Mouse (Mus musculus): ENCODE results near the gene Gng3. TPM values are rescaled to one million over a fixed set of nuclear protein-coding genes. Genes with fewer than 3 reads are reported as not detected.

Gng3 gene
- polyA plus RNA-seq, 1 experiment: 0.20 TPM

DNA sequence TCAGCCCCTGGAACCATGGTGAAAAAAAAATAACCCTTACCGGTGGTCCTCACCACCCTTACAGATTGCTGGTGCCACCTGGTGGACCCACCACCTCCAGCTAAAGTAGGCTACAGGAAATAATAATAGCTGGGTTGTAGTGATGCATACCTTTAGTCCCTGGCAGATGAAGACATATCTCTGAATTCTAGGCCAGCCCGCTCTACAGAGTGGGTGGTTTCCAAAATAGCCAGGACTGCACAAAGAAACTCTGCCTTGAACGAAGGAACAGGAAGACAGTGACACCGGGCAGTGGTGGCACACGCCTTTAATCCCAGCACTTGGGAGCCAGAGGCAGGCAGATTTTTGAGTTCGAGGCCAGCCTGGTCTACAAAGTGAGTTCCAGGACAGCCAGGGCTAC is 25.3 kb upstream of the Gng3 start:
- Histone ChIP-seq H3K79me2 (ENCODE audit: control insufficient read depth, insufficient read depth) (no peaks in the 10 kb centered on the region), H3K79me3 (ENCODE audit: low read depth) (no peaks in the 10 kb centered on the region), H3K27me3 (ENCODE audit: control insufficient read depth, insufficient read depth, insufficient read length) (no peaks in the 10 kb centered on the region), H3K36me3 (ENCODE audit: control insufficient read depth, insufficient read depth) (no peaks in the 10 kb centered on the region), H3K4me3 (ENCODE audit: insufficient read depth, poor library complexity, severe bottlenecking) (no peak overlapping the region), H3ac (ENCODE audit: control insufficient read depth, insufficient read length, low read depth) (no peak overlapping the region)
- TF ChIP-seq CEBPB (IDR thresholded peaks at IDR 0.05; ENCODE audit: low read depth) (no peak), USF1 (IDR thresholded peaks at IDR 0.05; ENCODE audit: low read depth) (no peak), MYOG (IDR thresholded peaks at IDR 0.05; ENCODE audit: control insufficient read depth, extremely low read depth, insufficient read length) (no peak), MAX (IDR thresholded peaks at IDR 0.05) (no peak), MYOD1 (IDR thresholded peaks at IDR 0.05; ENCODE audit: control insufficient read depth, insufficient read length, low read depth) (no peak), CTCF (IDR thresholded peaks at IDR 0.05; ENCODE audit: control insufficient read depth, insufficient read depth, insufficient read length) (no peak), FOSL1 (IDR thresholded peaks at IDR 0.05; ENCODE audit: insufficient read depth, low read length, poor library complexity, severe bottlenecking) (no peak)

DNA sequence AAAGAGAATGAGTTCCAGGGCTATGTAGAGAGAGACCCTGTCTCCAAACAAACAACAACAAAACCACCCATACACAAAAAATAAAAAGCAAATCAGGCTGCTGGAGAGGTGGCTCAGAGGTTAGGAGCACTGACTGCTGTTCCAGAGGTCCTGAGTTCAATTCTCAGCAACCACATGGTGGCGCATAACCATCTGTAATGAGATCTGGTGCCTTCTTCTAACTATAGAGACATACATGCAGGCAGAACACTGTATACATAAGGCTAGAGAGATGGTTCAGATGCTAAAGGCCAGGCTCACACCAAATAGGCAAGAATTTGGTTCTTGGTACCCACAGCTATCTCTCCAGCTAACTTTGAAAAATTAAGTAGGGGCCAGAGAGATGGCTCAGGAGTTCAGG is 20.0 kb upstream of the Gng3 start:
- TF ChIP-seq MYOD1 (IDR thresholded peaks at IDR 0.05; ENCODE audit: control insufficient read depth, insufficient read length, low read depth) (no peak), USF1 (IDR thresholded peaks at IDR 0.05; ENCODE audit: low read depth) (no peak), MAX (IDR thresholded peaks at IDR 0.05) (no peak), CTCF (IDR thresholded peaks at IDR 0.05; ENCODE audit: control insufficient read depth, insufficient read depth, insufficient read length) (no peak), MYOG (IDR thresholded peaks at IDR 0.05; ENCODE audit: control insufficient read depth, extremely low read depth, insufficient read length) (no peak), FOSL1 (IDR thresholded peaks at IDR 0.05; ENCODE audit: insufficient read depth, low read length, poor library complexity, severe bottlenecking) (no peak), CEBPB (IDR thresholded peaks at IDR 0.05; ENCODE audit: low read depth) (no peak)
- Histone ChIP-seq H3K79me2 (ENCODE audit: control insufficient read depth, insufficient read depth) (no peaks in the 10 kb centered on the region), H3K4me3 (ENCODE audit: insufficient read depth, poor library complexity, severe bottlenecking) (no peak overlapping the region), H3ac (ENCODE audit: control insufficient read depth, insufficient read length, low read depth) (no peak overlapping the region), H3K36me3 (ENCODE audit: control insufficient read depth, insufficient read depth) (no peaks in the 10 kb centered on the region), H3K79me3 (ENCODE audit: low read depth) (no peaks in the 10 kb centered on the region), H3K27me3 (ENCODE audit: control insufficient read depth, insufficient read depth, insufficient read length) (no peaks in the 10 kb centered on the region)

DNA sequence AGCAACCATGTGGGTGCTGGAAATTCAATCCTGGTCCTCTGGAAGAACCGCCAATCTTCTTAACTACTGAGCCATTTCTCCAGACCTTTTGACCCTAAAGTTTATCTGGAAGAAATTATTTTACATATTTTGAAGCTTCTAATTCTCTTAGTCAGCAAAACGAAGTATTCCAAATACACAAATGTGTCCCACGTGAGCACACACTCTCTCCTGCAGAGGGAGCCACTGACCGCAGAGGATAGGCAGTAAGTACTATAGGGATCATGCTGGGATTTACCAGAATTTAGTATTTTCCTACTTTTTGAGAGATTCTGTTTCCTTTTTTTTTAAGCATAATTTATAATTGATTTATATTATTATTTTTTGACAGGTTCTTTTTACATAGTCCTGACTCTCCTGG is 18.7 kb upstream of the Gng3 start:
- H3K36me3 ChIP-seq (ENCODE audit: control insufficient read depth, insufficient read depth): no peaks in the 10 kb centered on the region
- no peaks in the 10 kb centered on the region for H3K27me3 ChIP-seq (ENCODE audit: control insufficient read depth, insufficient read depth, insufficient read length)
- no peaks in the 10 kb centered on the region for H3K79me3 ChIP-seq (ENCODE audit: low read depth)
- H3K79me2 ChIP-seq (ENCODE audit: control insufficient read depth, insufficient read depth): no peaks in the 10 kb centered on the region
- H3K4me3 ChIP-seq (ENCODE audit: insufficient read depth, poor library complexity, severe bottlenecking): no peak overlapping the region
- H3ac ChIP-seq (ENCODE audit: control insufficient read depth, insufficient read length, low read depth): no peak overlapping the region
- no peak for TF ChIP-seq CEBPB (IDR thresholded peaks at IDR 0.05; ENCODE audit: low read depth)
- no peak for TF ChIP-seq MYOD1 (IDR thresholded peaks at IDR 0.05; ENCODE audit: control insufficient read depth, insufficient read length, low read depth)
- TF ChIP-seq CTCF (IDR thresholded peaks at IDR 0.05; ENCODE audit: control insufficient read depth, insufficient read depth, insufficient read length): peak; percentile 16
- TF ChIP-seq USF1 (IDR thresholded peaks at IDR 0.05; ENCODE audit: low read depth): peak; percentile 79
- no peak for TF ChIP-seq MAX (IDR thresholded peaks at IDR 0.05)

DNA sequence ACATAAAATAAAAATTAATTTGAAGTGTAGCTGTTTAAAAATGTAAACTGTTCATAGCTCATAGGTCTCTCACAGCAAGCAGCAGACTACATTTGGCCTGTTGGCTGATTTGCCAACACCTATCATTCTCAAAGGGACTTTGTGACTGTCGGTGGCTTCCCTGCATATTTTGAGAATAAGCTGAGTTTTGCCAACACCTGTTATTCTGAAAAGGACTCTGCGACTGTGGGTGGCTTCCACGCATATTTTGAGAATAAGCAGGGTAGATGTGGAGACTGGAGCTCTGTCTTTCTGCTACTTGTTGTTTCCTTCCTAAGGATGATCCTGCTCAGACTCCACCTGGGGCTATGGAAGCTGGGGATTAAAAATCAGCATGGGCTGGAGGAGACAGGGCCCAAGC is 14.1 kb upstream of the Gng3 start:
- no peaks in the 10 kb centered on the region for H3K27me3 ChIP-seq (ENCODE audit: control insufficient read depth, insufficient read depth, insufficient read length)
- H3K4me3 ChIP-seq (ENCODE audit: insufficient read depth, poor library complexity, severe bottlenecking): no peak overlapping the region
- H3ac ChIP-seq (ENCODE audit: control insufficient read depth, insufficient read length, low read depth): no peak overlapping the region
- no peaks in the 10 kb centered on the region for H3K79me3 ChIP-seq (ENCODE audit: low read depth)
- TF ChIP-seq MAX (IDR thresholded peaks at IDR 0.05): no peak
- no peak for TF ChIP-seq CTCF (IDR thresholded peaks at IDR 0.05; ENCODE audit: control insufficient read depth, insufficient read depth, insufficient read length)
- no peak for TF ChIP-seq MYOD1 (IDR thresholded peaks at IDR 0.05; ENCODE audit: control insufficient read depth, insufficient read length, low read depth)
- no peak for TF ChIP-seq CEBPB (IDR thresholded peaks at IDR 0.05; ENCODE audit: low read depth)
- TF ChIP-seq USF1 (IDR thresholded peaks at IDR 0.05; ENCODE audit: low read depth): no peak
- peaks cover 7% of the 10 kb centered on the region for H3K36me3 ChIP-seq (ENCODE audit: control insufficient read depth, insufficient read depth)
- H3K79me2 ChIP-seq (ENCODE audit: control insufficient read depth, insufficient read depth): no peaks in the 10 kb centered on the region

DNA sequence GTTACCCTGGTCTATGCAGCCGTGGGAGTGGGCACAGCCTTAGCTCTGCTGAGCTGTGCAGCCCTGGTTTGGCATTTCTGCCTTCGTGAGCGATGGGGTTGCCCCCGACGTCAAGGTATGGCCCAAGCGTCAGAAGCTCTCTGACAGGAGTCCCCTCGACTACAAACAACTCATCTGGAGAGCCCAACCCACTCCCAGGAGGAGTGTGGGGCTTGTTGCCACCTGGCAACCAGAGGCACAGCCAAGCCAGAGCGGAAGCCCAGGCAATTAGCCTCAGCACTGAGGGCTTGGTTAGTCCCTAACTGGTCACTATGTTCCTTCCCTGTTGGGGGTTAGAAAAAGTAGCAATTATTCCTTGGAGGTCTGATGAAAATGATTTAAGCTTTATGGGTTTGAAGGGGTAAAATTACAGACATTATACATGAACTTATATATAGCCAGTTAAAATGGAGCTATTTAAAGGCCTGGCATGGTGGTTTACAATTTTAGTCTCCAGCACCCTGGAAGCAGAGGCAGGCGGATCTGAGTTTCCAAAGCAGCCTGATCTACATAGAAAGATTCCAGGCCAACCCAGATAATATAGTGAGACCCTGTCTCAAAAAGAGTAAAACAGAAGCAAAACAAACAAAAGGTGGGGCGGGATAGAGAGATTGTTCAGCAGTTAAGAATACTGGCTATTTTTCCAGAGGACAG is 13.4 kb upstream of the Gng3 start:
- peaks cover 11% of the 10 kb centered on the region for H3K36me3 ChIP-seq (ENCODE audit: control insufficient read depth, insufficient read depth)
- H3K4me3 ChIP-seq (ENCODE audit: insufficient read depth, poor library complexity, severe bottlenecking): no peak overlapping the region
- H3K79me3 ChIP-seq (ENCODE audit: low read depth): no peaks in the 10 kb centered on the region
- no peak overlapping the region for H3ac ChIP-seq (ENCODE audit: control insufficient read depth, insufficient read length, low read depth)
- H3K79me2 ChIP-seq (ENCODE audit: control insufficient read depth, insufficient read depth): no peaks in the 10 kb centered on the region
- TF ChIP-seq FOSL1 (IDR thresholded peaks at IDR 0.05; ENCODE audit: insufficient read depth, low read length, poor library complexity, severe bottlenecking) (no peak), MAX (IDR thresholded peaks at IDR 0.05) (no peak), MYOG (IDR thresholded peaks at IDR 0.05; ENCODE audit: control insufficient read depth, extremely low read depth, insufficient read length) (no peak), MYOD1 (IDR thresholded peaks at IDR 0.05; ENCODE audit: control insufficient read depth, insufficient read length, low read depth) (no peak), CTCF (IDR thresholded peaks at IDR 0.05; ENCODE audit: control insufficient read depth, insufficient read depth, insufficient read length) (no peak), USF1 (IDR thresholded peaks at IDR 0.05; ENCODE audit: low read depth) (no peak), CEBPB (IDR thresholded peaks at IDR 0.05; ENCODE audit: low read depth) (no peak)
- no peaks in the 10 kb centered on the region for H3K27me3 ChIP-seq (ENCODE audit: control insufficient read depth, insufficient read depth, insufficient read length)

DNA sequence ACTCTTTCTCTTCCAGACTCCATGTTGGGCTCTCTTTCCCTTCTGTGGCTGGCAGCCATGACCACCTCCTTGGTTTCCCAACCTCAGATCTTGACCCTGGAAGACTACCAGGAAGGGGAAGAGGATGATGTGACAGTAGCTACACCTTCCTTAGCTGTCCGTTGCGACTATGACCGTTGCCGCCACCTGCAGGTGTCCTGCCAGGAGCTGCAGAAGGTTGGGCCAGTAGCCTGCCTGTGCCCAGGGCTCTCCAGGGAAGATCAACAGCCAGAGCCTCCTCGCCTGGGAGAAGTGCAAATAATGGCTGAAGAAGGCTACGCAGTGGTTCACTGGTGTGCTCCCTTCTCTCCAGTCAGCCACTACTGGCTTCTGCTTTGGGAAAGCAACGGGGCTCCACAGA is 12.6 kb upstream of the Gng3 start:
- TF ChIP-seq USF1 (IDR thresholded peaks at IDR 0.05; ENCODE audit: low read depth) (no peak), FOSL1 (IDR thresholded peaks at IDR 0.05; ENCODE audit: insufficient read depth, low read length, poor library complexity, severe bottlenecking) (no peak), MYOD1 (IDR thresholded peaks at IDR 0.05; ENCODE audit: control insufficient read depth, insufficient read length, low read depth) (no peak), MYOG (IDR thresholded peaks at IDR 0.05; ENCODE audit: control insufficient read depth, extremely low read depth, insufficient read length) (no peak), CTCF (IDR thresholded peaks at IDR 0.05; ENCODE audit: control insufficient read depth, insufficient read depth, insufficient read length) (no peak), MAX (IDR thresholded peaks at IDR 0.05) (no peak), CEBPB (IDR thresholded peaks at IDR 0.05; ENCODE audit: low read depth) (no peak)
- H3K79me2 ChIP-seq (ENCODE audit: control insufficient read depth, insufficient read depth): no peaks in the 10 kb centered on the region
- H3K27me3 ChIP-seq (ENCODE audit: control insufficient read depth, insufficient read depth, insufficient read length): no peaks in the 10 kb centered on the region
- H3K79me3 ChIP-seq (ENCODE audit: low read depth): no peaks in the 10 kb centered on the region
- H3K4me3 ChIP-seq (ENCODE audit: insufficient read depth, poor library complexity, severe bottlenecking): no peak overlapping the region
- peaks cover 19% of the 10 kb centered on the region for H3K36me3 ChIP-seq (ENCODE audit: control insufficient read depth, insufficient read depth)
- no peak overlapping the region for H3ac ChIP-seq (ENCODE audit: control insufficient read depth, insufficient read length, low read depth)

Data from C2C12 (cell line).